Mouse (Mus musculus): ENCODE results near the gene Pcdh15.

DNA sequence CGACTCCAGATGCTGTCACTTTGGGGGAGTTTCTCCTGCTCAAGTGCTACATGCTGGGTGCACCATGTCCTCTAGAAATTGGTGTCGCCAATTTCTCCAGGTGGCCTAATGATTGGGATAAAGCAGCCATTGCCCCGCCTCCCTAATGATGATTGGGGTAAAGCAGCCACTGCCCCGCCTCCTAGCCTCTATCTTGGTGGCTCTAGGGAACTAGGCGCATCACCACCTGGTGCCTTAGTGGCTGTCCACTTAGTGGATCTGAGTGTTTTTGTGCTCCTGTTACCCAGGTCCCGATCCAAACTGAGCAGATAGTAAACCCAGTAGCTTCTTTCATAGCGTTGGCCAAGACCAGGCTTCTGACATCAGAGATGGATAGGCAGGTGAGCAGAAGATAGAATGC lies 2.0 kb upstream of the Pcdh15 start:
- no peak for TF ChIP-seq CTCF (conservative IDR thresholded peaks at IDR 0.05; ENCODE audit: insufficient read depth, insufficient read length, low read depth, low read length)
- no peak for TF ChIP-seq POLR2A (IDR thresholded peaks at IDR 0.05; ENCODE audit: low read depth, low read length)
